Mouse (Mus musculus) monocyte, adult 5-6 weeks (primary cell): ENCODE results near the gene Ankrd66. TPM values are rescaled to one million over a fixed set of nuclear protein-coding genes. Genes with fewer than 3 reads are reported as not detected.
A peak's percentile ranks its signal among the peaks of the same experiment; 100 is the strongest.

Source experiments
- ATAC-seq: fragments of 153-309, 156-312 bp; replicated peaks from 2 replicates; pipeline ENCODE4 v1.8.0; 2017; ENCODE audit warnings: mild to moderate bottlenecking; ENCODE audit not compliant: low TSS enrichment, insufficient number of reproducible peaks, severe bottlenecking, poor library complexity, low FRiP score
- total RNA-seq: library from RNA; stranded (forward); fragments of 200-1000, 200-491, 200-594 nt; gene quantifications from 3 replicates; pipeline ENCODE4 v1.2.3, GENCODE M21; 2017

Gene Ankrd66
- total RNA-seq: 0.87 to 2.3 TPM in 2 of 3 replicates, not detected in the other

GRCm38 (mm10) chr17:43543539-43543938, at the start of gene Ankrd66:
Gene Ankrd66, minus strand, starts transcription at chr17:43543639.
- ATAC-seq: no peak

DNA sequence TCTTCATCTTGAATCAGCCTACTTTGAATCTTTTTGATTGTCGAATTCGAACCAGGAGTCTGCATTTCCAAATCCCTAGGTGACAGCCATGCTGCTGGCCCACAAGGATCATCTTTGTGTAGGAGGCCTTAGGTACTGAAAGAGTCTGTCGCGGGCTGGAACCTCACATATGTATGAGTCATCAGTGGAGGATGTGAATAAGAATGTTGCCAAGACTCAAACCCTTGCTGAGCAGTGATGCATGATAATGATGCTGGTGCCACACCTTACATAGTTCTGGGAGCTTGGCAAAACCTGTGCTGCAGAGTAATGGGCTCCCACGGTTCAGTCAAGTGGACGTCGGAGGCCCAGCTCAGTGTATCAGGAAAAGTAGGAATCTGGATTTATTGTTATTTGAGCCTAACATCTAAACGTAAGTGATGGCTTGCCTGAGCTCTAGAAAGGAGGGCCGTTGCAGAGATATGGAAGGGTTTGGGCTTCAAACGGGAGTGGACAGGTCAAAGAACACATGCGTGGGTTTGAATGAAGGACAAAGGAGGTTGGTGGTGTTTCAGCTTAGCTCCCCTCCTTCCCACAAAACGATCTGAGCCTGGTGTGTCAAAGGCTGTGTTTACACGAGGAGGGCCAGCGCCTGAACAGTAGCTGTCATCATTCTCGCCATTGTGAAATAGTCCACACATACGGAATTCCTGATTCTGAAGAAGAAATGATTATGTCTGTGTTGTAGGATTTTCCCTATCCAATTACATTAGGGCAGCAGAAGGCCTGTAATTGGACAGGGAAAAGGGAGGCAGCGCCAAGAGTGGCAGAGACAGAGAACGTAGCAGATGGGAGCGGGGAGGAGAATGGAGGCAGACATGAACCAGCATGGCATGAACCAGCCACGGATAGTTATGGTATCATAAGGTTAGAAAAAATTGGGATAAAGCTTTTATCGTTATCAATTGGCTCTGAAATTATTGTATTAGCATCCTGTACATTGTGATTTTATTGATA, 49.2 kb upstream of the Ankrd66 start:
- ATAC-seq: no peak

DNA sequence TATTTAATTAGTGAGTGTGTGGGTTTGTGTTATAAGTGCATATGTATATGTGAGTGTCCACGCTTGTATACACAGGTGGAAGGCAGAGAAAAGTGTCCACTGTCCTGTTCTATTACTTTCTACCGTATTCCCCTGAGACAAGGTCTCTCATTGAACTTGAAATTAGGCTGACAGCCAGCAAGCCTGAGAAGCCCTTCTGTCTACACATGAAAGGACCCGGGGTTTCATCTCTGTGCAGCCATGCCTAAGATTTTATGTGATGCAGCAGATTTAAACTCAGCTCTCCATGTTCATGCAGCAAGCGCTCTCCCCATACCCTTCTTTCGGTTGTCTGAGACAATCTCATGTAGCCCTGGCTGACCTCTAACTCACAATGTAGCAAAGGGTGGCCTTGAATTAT, 47.1 kb upstream of the Ankrd66 start:
- no peak for ATAC-seq

DNA sequence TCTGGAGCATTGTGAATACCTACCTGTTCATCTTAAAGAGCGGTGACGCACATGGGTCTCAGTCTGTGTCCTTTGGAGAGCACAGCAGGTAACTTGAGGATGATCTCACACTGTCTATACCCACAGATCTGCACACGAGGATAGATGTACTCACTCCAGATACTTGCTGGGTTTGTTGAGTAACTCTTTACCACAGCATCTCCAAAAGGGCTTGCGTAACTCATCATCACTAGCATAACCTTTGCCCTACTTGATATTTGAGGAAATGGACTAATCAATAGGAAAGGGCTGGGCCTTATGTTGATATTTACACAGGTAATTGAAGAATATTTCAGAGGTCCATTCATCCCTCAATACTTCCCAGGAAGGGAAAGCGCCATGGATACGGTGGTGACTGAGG, 46.3 kb upstream of the Ankrd66 start:
- ATAC-seq: peak; percentile 70

DNA sequence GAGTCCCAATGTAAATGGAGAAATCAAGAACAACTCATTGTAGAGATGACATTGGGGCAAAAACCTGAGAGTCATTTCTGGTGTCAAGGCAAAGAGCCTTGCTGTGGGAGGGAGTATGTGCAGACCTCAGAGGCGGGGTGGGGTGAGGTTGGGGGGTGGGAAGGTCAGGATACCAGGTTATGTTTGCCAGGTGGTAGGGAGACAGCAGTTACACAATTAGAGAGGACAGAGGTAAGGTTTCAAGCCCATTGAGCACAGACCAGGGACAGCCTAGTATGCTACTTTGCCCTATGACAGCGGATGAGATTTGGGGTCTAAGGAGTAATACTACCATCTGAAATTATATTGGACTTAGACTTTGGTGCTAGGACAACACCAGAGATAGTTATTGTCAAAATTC, 43.8 kb upstream of the Ankrd66 start:
- no peak for ATAC-seq

- ATAC-seq: no peak
Measured at GRCm38 (mm10) chr17:43584771-43585170, 41.3 kb upstream of the Ankrd66 start.

DNA sequence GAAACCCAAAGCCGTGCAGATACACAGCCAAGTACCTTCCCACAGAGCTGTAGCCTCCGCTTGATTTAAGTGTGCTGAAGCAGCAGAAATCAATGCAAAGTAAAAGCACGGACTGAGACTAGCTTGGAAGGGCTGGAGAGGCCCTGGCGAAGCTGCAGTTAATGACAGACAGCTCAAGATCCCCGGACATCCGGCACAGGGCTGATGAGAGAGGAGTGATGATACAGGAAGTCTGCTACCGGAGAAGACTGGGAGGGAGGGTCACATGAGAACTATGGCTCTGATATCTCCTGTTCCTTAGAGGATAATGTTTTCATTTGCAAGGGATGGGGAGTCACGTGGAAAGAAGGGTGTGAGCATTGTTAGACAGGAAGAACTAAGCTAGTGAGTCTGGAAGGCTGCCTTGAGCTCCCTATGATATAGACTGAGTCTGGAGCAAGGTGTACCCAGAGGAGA, 37.6 kb upstream of the Ankrd66 start:
- no peak for ATAC-seq

DNA sequence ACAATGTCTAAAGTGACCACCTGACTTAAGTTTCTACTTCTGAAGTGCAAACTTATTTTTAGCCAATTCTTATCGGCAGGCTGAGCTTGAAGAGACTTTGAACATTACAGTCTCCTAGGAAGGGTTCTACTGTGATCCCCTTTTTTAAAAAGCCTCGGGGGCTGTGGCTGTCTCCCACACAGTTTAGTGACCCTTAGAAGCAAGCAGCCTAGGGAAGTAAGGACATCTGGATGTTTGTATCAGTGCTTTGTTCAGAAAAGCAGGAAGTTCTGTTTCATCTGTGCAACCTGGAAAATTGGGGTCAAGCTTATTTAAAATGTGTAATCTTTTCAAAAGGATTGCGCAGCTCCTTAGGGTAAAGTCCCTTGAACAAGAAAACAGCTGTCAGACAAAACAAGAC, 37.0 kb upstream of the Ankrd66 start:
- ATAC-seq: no peak

DNA sequence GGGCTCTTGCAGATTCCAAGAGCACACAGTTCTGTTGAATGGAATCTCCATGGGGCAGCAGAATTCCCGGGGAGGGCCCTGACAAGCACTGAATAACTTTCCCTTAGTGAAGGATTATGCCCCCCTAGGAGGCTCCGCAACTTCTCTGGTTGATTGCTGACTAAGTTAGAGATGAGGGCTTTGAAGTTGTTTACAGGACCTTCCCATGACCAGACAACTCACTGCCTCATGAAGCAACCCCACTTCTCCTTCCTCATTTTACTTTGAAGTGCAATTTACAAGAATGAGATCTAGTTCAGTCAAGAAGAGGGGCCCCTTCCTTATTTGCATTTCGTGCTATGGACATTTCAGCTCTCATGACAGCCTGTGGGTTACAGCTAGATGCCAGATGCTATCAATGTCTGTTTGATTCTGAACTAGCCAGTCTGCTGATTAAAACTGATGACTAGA, 30.2 kb upstream of the Ankrd66 start:
- ATAC-seq: peak; percentile 82

GRCm38 (mm10) chr17:43569287-43569686, 25.8 kb upstream of the Ankrd66 start:
- ATAC-seq: peak; percentile 34; the same call in 1 of the 2 replicates

GRCm38 (mm10) chr17:43567992-43568888, 24.8 kb upstream of the Ankrd66 start, which contains the start of gene Pla2g7:
Gene Pla2g7, plus strand, starts transcription at chr17:43568098.
- peak; percentile 70 for ATAC-seq

DNA sequence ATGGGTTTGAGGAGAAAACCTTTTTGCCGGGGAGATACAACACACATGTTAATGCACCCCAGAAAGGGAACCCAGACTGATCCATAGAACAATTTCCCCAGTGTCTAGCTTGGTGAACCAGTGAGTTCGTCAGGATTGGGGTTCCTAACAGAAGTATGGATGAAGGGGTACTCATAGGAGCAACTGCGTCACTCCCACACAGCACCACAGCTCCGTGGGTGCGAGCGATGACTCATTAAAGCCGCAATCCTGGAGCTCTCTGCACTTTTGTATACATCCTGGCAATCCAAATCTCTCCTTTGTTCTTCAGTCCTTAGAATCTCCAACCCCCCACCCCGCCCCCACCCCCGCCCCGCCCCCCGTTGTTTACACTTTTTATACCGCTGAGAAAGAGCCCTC, 24.2 kb upstream of the Ankrd66 start:
- ATAC-seq: no peak

- no peak for ATAC-seq
Measured at GRCm38 (mm10) chr17:43563192-43563987, 20.0 kb upstream of the Ankrd66 start.

- ATAC-seq: no peak
Measured at GRCm38 (mm10) chr17:43558678-43559077, 15.2 kb upstream of the Ankrd66 start.

GRCm38 (mm10) chr17:43557541-43558090, 14.2 kb upstream of the Ankrd66 start:
- peak; percentile 90 for ATAC-seq

GRCm38 (mm10) chr17:43557104-43557503, 13.7 kb upstream of the Ankrd66 start:
- peak; percentile 64 for ATAC-seq

DNA sequence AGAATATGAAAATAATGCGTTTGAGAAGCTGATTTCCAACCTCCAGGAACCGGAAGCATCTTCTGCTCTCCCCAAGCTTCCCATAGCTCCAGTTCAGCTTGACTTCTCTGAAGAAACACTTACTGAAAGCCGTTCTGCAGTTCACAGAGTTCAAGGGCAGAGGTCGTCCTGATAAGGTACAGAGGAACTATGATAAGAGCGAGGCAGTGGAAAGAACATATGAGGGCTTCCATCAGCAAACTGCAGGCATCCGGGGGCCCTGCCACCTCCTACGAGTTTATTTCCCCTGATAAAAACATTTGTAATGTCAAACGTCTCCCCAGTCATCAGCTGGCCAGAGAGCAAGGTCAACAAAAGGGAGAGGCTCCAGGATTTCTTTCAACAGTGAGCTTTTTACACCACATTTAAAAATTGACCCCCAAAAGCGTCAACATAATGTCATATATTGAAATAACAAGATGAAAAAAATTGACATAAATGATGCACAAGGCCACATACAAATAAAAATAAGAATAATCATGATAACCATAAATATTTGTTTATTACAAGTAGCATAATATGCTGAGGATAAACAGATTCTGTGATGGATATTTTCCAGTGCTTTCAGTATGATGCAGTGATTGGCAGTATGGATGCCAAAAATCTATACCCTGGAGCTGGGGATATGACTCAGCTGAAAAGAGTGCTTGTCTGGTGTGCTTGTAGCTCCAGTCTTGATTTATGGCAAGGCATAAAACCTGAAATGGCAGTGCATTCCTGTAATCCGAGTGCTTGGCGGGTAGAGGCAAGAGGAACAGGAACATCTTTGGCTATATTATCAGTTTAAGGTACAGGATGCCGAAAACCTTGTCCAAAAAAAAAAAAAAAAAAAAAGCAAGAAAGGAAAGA, 11.3 kb upstream of the Ankrd66 start:
- no peak for ATAC-seq
